Mouse (Mus musculus) lung, embryonic 14.5 days (tissue): ENCODE results near the gene Gfral. TPM values are rescaled to one million over a fixed set of nuclear protein-coding genes. Genes with fewer than 3 reads are reported as not detected.
A peak's percentile ranks its signal among the peaks of the same experiment; 100 is the strongest.

Experiments used
- ATAC-seq: fragments of 200-750 bp; cut with Nextera tagmentation; 2 replicates; pipeline ENCODE4 v1.8.0; 2017; ENCODE audit warnings: mild to moderate bottlenecking, moderate TSS enrichment, moderate library complexity; ENCODE audit not compliant: insufficient read depth
- DNase-seq: peaks from one replicate; pipeline ENCODE4 v3.0.0-alpha.2; 2015
- H3K27ac ChIP-seq: fragments of 300-500 bp; sonication (generic); 2 replicates; pipeline ENCODE4 v1.5.1; 2014; ENCODE audit warnings: low read depth, mild to moderate bottlenecking, moderate library complexity
- H3K27me3 ChIP-seq: fragments of 300-500 bp; sonication (generic); 2 replicates; pipeline ENCODE4 v1.6.1; 2014; ENCODE audit warnings: low read length, control low read depth; ENCODE audit not compliant: insufficient read depth
- H3K36me3 ChIP-seq: fragments of 300-500 bp; sonication (generic); 2 replicates; pipeline ENCODE4 v1.6.1; 2014; ENCODE audit warnings: control low read depth; ENCODE audit not compliant: insufficient read depth
- H3K4me1 ChIP-seq: fragments of 300-500 bp; sonication (generic); 2 replicates; pipeline ENCODE4 v1.6.1; 2014; ENCODE audit warnings: antibody characterized with exemption, control low read depth; ENCODE audit not compliant: insufficient read depth
- H3K4me2 ChIP-seq: fragments of 300-500 bp; sonication (generic); 2 replicates; pipeline ENCODE4 v1.6.1; 2014; ENCODE audit warnings: mild to moderate bottlenecking
- H3K4me3 ChIP-seq: fragments of 300-500 bp; sonication (generic); 2 replicates; pipeline ENCODE4 v1.5.1; 2014; ENCODE audit warnings: low read depth, low read length
- H3K9ac ChIP-seq: fragments of 300-500 bp; sonication (generic); 2 replicates; pipeline ENCODE4 v1.6.1; 2014
- H3K9me3 ChIP-seq: fragments of 300-500 bp; sonication (generic); 2 replicates; pipeline ENCODE4 v1.6.1; 2016; ENCODE audit warnings: low read depth, low read length, control low read depth
- CTCF ChIP-seq: IDR thresholded peaks from 2 replicates; pipeline ENCODE4 v1.5.1; 2016; ENCODE audit warnings: antibody characterized with exemption, low read depth
- WGBS: fragments of 180-500 bp; shearing (Covaris S2); extraction: QIAGEN DNeasy Blood & Tissue Kit; methylation state at CpG from one replicate; pipeline ENCODE4 v1.1.7; 2014; 5-methylcytosine and 5-hydroxymethylcytosine counted together
- polyA plus RNA-seq: library from polyadenylated mRNA; unstranded; fragments of >200 nt; fragmentation: Nextera tagmentation; extraction: Ambion mirVana; gene quantifications from 2 replicates; pipeline ENCODE4 v1.2.1, GENCODE M21; 2014

The Gfral gene
- polyA plus RNA-seq, 1 experiment from 2014 or later: not detected

- Histone ChIP-seq H3K9me3 (no peaks in the 10 kb centered on the region), H3K27ac (no peak overlapping the region), H3K4me3 (no peak overlapping the region), H3K36me3 (no peaks in the 10 kb centered on the region), H3K4me2 (no peak overlapping the region), H3K9ac (no peak overlapping the region), H3K27me3 (no peaks in the 10 kb centered on the region), H3K4me1 (no peaks in the 10 kb centered on the region)
- TF ChIP-seq CTCF: no peak
- 42% methylated on average over 5 of the region's 5 CpGs for WGBS
- ATAC-seq (0 out of 2 replicates have a peak, but pooled peaks have one; percentile 21), DNase-seq (peak; percentile 49)
These were observed 40.7 kb downstream of the Gfral start for GRCm38 (mm10) chr9:76172686-76173295.

DNA sequence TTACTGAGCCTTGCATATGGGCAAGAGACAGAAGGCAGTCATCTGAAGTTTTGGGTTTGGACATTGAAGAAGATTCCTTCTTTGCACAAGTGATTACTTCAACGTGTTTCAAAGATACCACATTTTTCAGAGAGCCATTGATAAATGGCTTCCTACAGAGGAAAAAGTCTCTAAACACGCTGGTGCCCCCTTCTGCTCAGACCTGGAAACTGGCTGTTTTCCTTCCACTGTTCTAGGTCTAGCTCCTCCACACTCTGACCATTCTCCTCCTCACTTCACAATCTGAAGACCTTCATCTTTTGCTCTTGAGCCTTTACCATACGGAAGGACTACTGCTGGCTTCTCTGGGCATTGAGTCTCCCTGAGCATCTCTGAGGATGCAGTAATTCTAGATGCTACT is 45.1 kb downstream of the Gfral start:
- H3K27ac ChIP-seq: no peak overlapping the region
- WGBS: 33% methylated on average over 3 of the region's 3 CpGs
- H3K36me3 ChIP-seq: no peaks in the 10 kb centered on the region
- H3K9me3 ChIP-seq: no peaks in the 10 kb centered on the region
- no peak overlapping the region for H3K4me2 ChIP-seq
- H3K4me1 ChIP-seq: no peaks in the 10 kb centered on the region
- no peak overlapping the region for H3K4me3 ChIP-seq
- DNase-seq: peak; percentile 50
- no peaks in the 10 kb centered on the region for H3K27me3 ChIP-seq
- TF ChIP-seq CTCF: peak; percentile 31
- no peak for ATAC-seq
- no peak overlapping the region for H3K9ac ChIP-seq

- H3K4me3 ChIP-seq: no peak overlapping the region
- H3K9me3 ChIP-seq: no peaks in the 10 kb centered on the region
- 39% methylated on average over 8 of the region's 8 CpGs for WGBS
- no peak overlapping the region for H3K27ac ChIP-seq
- ATAC-seq (no peak), DNase-seq (peak; percentile 52)
- H3K4me2 ChIP-seq: no peak overlapping the region; the same call in 1 of the 2 replicates
- H3K9ac ChIP-seq: no peak overlapping the region
- TF ChIP-seq CTCF: no peak
- H3K4me1 ChIP-seq: no peaks in the 10 kb centered on the region
- no peaks in the 10 kb centered on the region for H3K27me3 ChIP-seq
- H3K36me3 ChIP-seq: no peaks in the 10 kb centered on the region
These were observed 51.0 kb downstream of the Gfral start for GRCm38 (mm10) chr9:76162446-76162845.

- 63% methylated on average over 3 of the region's 3 CpGs for WGBS
- H3K27ac ChIP-seq: no peak overlapping the region
- H3K9me3 ChIP-seq: no peaks in the 10 kb centered on the region
- ATAC-seq (no peak), DNase-seq (no peak)
- no peaks in the 10 kb centered on the region for H3K27me3 ChIP-seq
- no peak overlapping the region for H3K4me3 ChIP-seq
- H3K36me3 ChIP-seq: no peaks in the 10 kb centered on the region
- no peak for TF ChIP-seq CTCF
- H3K9ac ChIP-seq: no peak overlapping the region
- no peaks in the 10 kb centered on the region for H3K4me1 ChIP-seq
- no peak overlapping the region for H3K4me2 ChIP-seq
These were observed 67.9 kb downstream of the Gfral start for GRCm38 (mm10) chr9:76145593-76145992.

GRCm38 (mm10) chr9:76138378-76139109 is 74.9 kb downstream of the Gfral start:
- H3K4me3 ChIP-seq: no peak overlapping the region
- ATAC-seq (0 out of 2 replicates have a peak, but pooled peaks have one; percentile 35), DNase-seq (peak; percentile 71)
- 74% methylated on average over 3 of the region's 3 CpGs for WGBS
- H3K9ac ChIP-seq: no peak overlapping the region
- no peaks in the 10 kb centered on the region for H3K9me3 ChIP-seq
- no peaks in the 10 kb centered on the region for H3K4me1 ChIP-seq
- TF ChIP-seq CTCF: no peak
- H3K4me2 ChIP-seq: no peak overlapping the region
- H3K36me3 ChIP-seq: no peaks in the 10 kb centered on the region
- H3K27ac ChIP-seq: no peak overlapping the region
- no peaks in the 10 kb centered on the region for H3K27me3 ChIP-seq

- no peaks in the 10 kb centered on the region for H3K9me3 ChIP-seq
- no peaks in the 10 kb centered on the region for H3K36me3 ChIP-seq
- no peaks in the 10 kb centered on the region for H3K27me3 ChIP-seq
- no peaks in the 10 kb centered on the region for H3K4me1 ChIP-seq
- H3K4me3 ChIP-seq: no peak overlapping the region
- no peak overlapping the region for H3K4me2 ChIP-seq
- TF ChIP-seq CTCF: no peak
- 84% methylated on average over 6 of the region's 6 CpGs for WGBS
- no peak overlapping the region for H3K27ac ChIP-seq
- no peak overlapping the region for H3K9ac ChIP-seq
- DNase-seq (no peak), ATAC-seq (no peak)
These were observed 79.4 kb downstream of the Gfral start for GRCm38 (mm10) chr9:76134042-76134441.

- no peaks in the 10 kb centered on the region for H3K9me3 ChIP-seq
- no peak overlapping the region for H3K9ac ChIP-seq
- no peaks in the 10 kb centered on the region for H3K36me3 ChIP-seq
- TF ChIP-seq CTCF: no peak
- H3K4me2 ChIP-seq: no peak overlapping the region
- H3K27me3 ChIP-seq: no peaks in the 10 kb centered on the region
- WGBS: 61% methylated on average over 1 of the region's 1 CpGs
- ATAC-seq: no peak
- no peak for DNase-seq
- H3K4me3 ChIP-seq: no peak overlapping the region
- H3K4me1 ChIP-seq: no peaks in the 10 kb centered on the region
- no peak overlapping the region for H3K27ac ChIP-seq
These were observed 84.1 kb downstream of the Gfral start for GRCm38 (mm10) chr9:76129353-76129752.
